Mouse (Mus musculus): ENCODE measurements around the gene Zfp574. TPM values are rescaled to one million over a fixed set of nuclear protein-coding genes. Genes with fewer than 3 reads are reported as not detected.

Gene Zfp574
- polyA plus RNA-seq, 1 experiment: 77.5 TPM

DNA sequence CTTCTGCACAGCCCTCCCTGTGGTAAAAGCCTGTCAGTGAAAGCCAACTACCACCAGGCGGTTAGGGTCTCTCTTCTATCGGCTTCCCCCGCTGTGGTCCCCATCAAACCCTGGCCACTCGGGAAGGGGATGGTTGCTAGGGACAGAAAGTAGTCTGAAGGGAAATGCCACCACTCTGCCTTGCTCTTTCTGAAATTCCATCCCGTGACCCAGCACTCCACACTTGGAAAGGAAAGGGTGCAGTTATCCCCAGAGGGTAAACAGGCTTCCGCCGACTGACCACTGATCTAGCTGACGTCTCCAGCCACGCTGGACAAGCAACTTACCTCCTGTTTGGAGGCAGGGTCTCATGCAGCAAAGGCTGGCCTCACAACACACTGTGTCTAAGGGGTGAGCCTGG lies 55.6 kb downstream of the Zfp574 start:
- no peak for TF ChIP-seq GATA1 (IDR thresholded peaks at IDR 0.05; ENCODE audit: low read length)

DNA sequence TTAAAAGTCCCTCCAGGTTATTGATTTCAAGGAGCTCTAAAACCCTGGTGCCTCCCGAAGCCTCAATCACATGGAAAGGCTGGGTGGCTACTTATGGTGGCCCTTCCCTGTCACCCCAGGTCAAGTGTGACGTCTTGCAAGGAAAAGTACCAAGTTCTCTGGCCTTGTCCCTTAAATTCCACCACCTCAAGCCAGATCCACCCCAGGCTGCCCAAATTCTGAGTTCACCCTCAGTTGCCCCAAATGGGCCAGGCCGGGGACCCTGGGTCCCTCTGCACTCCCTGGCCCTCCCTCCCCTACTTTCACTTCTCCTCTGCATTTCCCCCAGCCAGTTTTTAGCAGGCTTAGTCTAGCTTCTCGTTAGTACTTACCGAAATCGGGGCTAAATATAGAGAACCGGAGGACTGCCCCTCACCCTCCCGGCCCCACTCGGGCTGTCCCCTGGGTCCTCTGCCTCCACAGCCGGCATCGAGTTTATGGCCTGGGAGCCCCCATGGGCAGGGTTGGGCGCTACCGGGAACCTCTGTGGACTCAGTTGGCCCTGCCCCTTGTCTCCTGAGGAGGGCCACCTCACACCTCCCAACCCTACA lies 57.1 kb downstream of the Zfp574 start:
- no peak for TF ChIP-seq GATA1 (IDR thresholded peaks at IDR 0.05; ENCODE audit: low read length)

DNA sequence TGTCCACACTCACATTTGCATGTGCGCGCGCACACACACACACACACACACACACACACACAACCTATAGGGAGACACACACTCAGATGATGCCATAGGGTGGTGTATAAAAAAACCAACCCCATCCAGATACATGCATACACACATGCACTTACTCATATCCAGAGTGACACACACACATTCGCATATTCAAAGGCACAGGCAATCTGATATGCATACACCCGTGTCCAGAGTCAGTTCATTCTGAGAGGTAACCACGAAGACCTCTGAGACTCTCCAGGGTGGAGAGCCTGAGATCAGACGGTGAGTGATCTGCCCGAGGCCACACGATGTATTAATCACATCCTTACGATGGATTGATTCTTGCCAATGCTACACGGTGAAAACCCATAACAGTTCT lies 58.2 kb downstream of the Zfp574 start:
- no peak for TF ChIP-seq GATA1 (IDR thresholded peaks at IDR 0.05; ENCODE audit: low read length)

DNA sequence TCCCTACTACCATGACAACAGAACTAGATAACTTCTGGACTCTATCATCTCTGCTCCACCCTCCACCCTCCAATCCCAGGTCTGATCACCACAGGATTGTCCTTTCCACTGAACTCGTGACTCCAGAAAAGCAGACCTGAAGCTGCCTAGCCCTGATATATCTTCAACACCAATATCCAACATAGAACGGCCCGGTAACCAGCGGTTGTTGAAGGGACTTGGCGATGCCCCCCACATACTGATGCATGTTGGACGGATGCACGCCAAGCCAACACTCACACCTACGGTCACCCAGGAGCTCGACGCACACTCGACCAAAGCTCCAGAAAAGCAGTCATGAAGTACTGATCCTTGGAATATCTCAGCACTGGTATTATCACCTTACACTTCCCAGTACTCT lies 58.9 kb downstream of the Zfp574 start:
- TF ChIP-seq GATA1 (IDR thresholded peaks at IDR 0.05; ENCODE audit: low read length): no peak

DNA sequence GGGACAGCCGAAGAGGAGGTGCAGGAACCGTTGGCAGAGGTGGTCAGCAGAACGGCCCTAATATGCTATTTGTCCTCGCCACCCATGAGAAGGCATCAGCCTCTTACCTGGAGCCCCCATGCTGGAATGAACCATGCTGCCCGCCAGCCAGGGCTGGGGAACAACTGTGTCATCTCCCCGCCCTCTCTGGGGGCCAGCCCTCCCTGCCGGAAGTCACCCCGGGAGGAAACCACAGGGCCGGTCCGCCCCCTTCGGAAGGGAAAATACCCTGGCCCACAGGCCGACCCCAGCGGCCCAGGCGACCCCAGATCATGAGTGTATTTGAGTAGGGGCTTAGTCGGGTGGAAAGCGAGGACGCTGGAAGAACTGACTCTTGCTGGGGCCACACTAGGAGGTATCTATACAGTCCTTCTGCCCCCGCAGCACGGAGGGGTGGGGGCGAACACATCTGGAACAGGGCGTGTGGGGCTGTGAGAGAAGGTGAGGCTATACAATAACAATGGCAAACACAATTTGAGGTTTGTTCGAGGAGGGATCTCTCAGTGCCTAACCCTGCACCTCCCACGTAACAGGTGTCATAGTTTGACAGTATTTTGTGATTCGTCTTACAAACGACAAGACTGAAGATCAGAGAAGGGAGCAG lies 60.1 kb downstream of the Zfp574 start:
- no peak for TF ChIP-seq GATA1 (IDR thresholded peaks at IDR 0.05; ENCODE audit: low read length)

Other genes starting within 250 kb of the Zfp574 start
- 0.15 and 0.21 TPM in 2 replicates for gene Gm9844, start 210.4 kb upstream of the Zfp574 start, polyA plus RNA-seq (2012)
- not detected in 2 replicates for gene Lypd4, start 202.6 kb upstream of the Zfp574 start, polyA plus RNA-seq (2012)
- not detected in 2 replicates for gene Dmrtc2, start 202.5 kb upstream of the Zfp574 start, polyA plus RNA-seq (2012)
- 4,389 and 5,872 TPM in 2 replicates for gene Rps19, start 188.2 kb upstream of the Zfp574 start, polyA plus RNA-seq (2012)
- gene Cd79a, start 175.2 kb upstream of the Zfp574 start, polyA plus RNA-seq (2012): 0.04 and 0.05 TPM in 2 replicates
- 464 and 499 TPM in 2 replicates for gene Arhgef1, start 169.7 kb upstream of the Zfp574 start, polyA plus RNA-seq (2012)
- not detected in 2 replicates for gene Gm4881, start 128.1 kb upstream of the Zfp574 start, polyA plus RNA-seq (2012)
- 164 and 218 TPM in 2 replicates for gene Rabac1, start 99.8 kb upstream of the Zfp574 start, polyA plus RNA-seq (2012)
- 0.05 and 0.12 TPM in 2 replicates for gene Atp1a3, start 66.6 kb upstream of the Zfp574 start, polyA plus RNA-seq (2012)
- gene Grik5, start 221 bp upstream of the Zfp574 start, polyA plus RNA-seq (2012): 137 and 175 TPM in 2 replicates
- 0.38 and 0.41 TPM in 2 replicates for gene Pou2f2, start 107.2 kb downstream of the Zfp574 start, polyA plus RNA-seq (2012)
- gene Dedd2, start 148.0 kb downstream of the Zfp574 start, polyA plus RNA-seq (2012): 81.6 and 102 TPM in 2 replicates
- gene Zfp526, start 148.9 kb downstream of the Zfp574 start, polyA plus RNA-seq (2012): 56.1 and 57.4 TPM in 2 replicates
- 169 and 188 TPM in 2 replicates for gene Gsk3a, start 165.3 kb downstream of the Zfp574 start, polyA plus RNA-seq (2012)
- 136 and 176 TPM in 2 replicates for gene Erf, start 178.2 kb downstream of the Zfp574 start, polyA plus RNA-seq (2012)
- gene Cic, start 195.1 kb downstream of the Zfp574 start, polyA plus RNA-seq (2012): 729 and 741 TPM in 2 replicates
- 119 and 158 TPM in 2 replicates for gene Pafah1b3, start 225.4 kb downstream of the Zfp574 start, polyA plus RNA-seq (2012)
- 0.06 TPM in 1 of 2 replicates, not detected in the other for gene Prr19, start 228.8 kb downstream of the Zfp574 start, polyA plus RNA-seq (2012)
- 0.06 TPM in 1 of 2 replicates, not detected in the other for gene Tmem145, start 233.5 kb downstream of the Zfp574 start, polyA plus RNA-seq (2012)
- 34.5 and 36.9 TPM in 2 replicates for gene Megf8, start 244.6 kb downstream of the Zfp574 start, polyA plus RNA-seq (2012)